Mouse (Mus musculus) midbrain, embryonic 10.5 days (tissue): ENCODE results near the gene Sox1. TPM values are rescaled to one million over a fixed set of nuclear protein-coding genes. Genes with fewer than 3 reads are reported as not detected.
A peak's percentile ranks its signal among the peaks of the same experiment; 100 is the strongest.

ENCODE experiments used
- DNase-seq: peaks from one replicate; pipeline ENCODE4 v3.0.0-alpha.2; 2017; ENCODE audit warnings: low spot score
- H3K27ac ChIP-seq: fragments of 300-500 bp; sonication (generic); replicated peaks from 2 replicates; pipeline ENCODE4 v1.5.1; 2016; ENCODE audit warnings: mild to moderate bottlenecking
- H3K27me3 ChIP-seq: fragments of 300-500 bp; sonication (generic); 2 replicates; pipeline ENCODE4 v1.6.1; 2016; ENCODE audit warnings: low read depth, mild to moderate bottlenecking; ENCODE audit not compliant: poor library complexity, severe bottlenecking
- H3K36me3 ChIP-seq: fragments of 300-500 bp; sonication (generic); 2 replicates; pipeline ENCODE4 v1.6.1; 2016; ENCODE audit warnings: mild to moderate bottlenecking, moderate library complexity
- H3K4me1 ChIP-seq: fragments of 300-500 bp; sonication (generic); 2 replicates; pipeline ENCODE4 v1.6.1; 2016
- H3K4me3 ChIP-seq: fragments of 300-500 bp; sonication (generic); 2 replicates; pipeline ENCODE4 v1.5.1; 2016; ENCODE audit warnings: mild to moderate bottlenecking, moderate library complexity
- H3K9me3 ChIP-seq: fragments of 300-500 bp; sonication (generic); replicated peaks from 2 replicates; pipeline ENCODE4 v1.6.1; 2016; ENCODE audit warnings: mild to moderate bottlenecking
- WGBS: fragments of 180-500 bp; shearing (Covaris S2); methylation state at CpG from one replicate; pipeline ENCODE4 v1.1.7; 2016; 5-methylcytosine and 5-hydroxymethylcytosine counted together
- microRNA-seq: library from miRNA; unstranded; fragments of <30 nt; microRNA quantifications from one replicate; pipeline ENCODE4, GENCODE M21; 2017
- polyA plus RNA-seq: library from polyadenylated mRNA; unstranded; fragments of >200 nt; fragmentation: Nextera tagmentation; extraction: Ambion mirVana; gene quantifications from 2 replicates; pipeline ENCODE4 v1.2.1, GENCODE M21; 2016

Sox1 gene
- polyA plus RNA-seq, 1 experiment from 2014 or later: 3.2 TPM

- peaks cover 78% of the 10 kb centered on the region for H3K27me3 ChIP-seq
- H3K4me1 ChIP-seq: peaks cover 78% of the 10 kb centered on the region
- peak; percentile 78 for DNase-seq
- no peaks in the 10 kb centered on the region for H3K9me3 ChIP-seq
- H3K36me3 ChIP-seq: no peaks in the 10 kb centered on the region
- WGBS: 29% methylated on average over 7 of the region's 7 CpGs
- H3K27ac ChIP-seq: peak overlapping the region; percentile 94
- H3K4me3 ChIP-seq: peak overlapping the region; percentile 59
Observed at GRCm38 (mm10) chr8:12432546-12432945, 37.5 kb downstream of the Sox1 start.

GRCm38 (mm10) chr8:12434771-12435170, 39.7 kb downstream of the Sox1 start:
- H3K4me3 ChIP-seq: no peak overlapping the region
- peak overlapping the region; percentile 94 for H3K27ac ChIP-seq
- WGBS: 71% methylated on average over 3 of the region's 3 CpGs
- peaks cover 56% of the 10 kb centered on the region for H3K27me3 ChIP-seq
- H3K36me3 ChIP-seq: no peaks in the 10 kb centered on the region
- no peak for DNase-seq
- H3K9me3 ChIP-seq: no peaks in the 10 kb centered on the region
- H3K4me1 ChIP-seq: peaks cover 63% of the 10 kb centered on the region

- no peaks in the 10 kb centered on the region for H3K36me3 ChIP-seq
- WGBS: 92% methylated on average over 6 of the region's 6 CpGs
- H3K27me3 ChIP-seq: peaks cover 24% of the 10 kb centered on the region
- H3K4me1 ChIP-seq: peaks cover 34% of the 10 kb centered on the region
- no peak overlapping the region for H3K27ac ChIP-seq
- no peaks in the 10 kb centered on the region for H3K9me3 ChIP-seq
- H3K4me3 ChIP-seq: no peak overlapping the region
- DNase-seq: no peak
Observed at GRCm38 (mm10) chr8:12438021-12438420, 42.9 kb downstream of the Sox1 start.

DNA sequence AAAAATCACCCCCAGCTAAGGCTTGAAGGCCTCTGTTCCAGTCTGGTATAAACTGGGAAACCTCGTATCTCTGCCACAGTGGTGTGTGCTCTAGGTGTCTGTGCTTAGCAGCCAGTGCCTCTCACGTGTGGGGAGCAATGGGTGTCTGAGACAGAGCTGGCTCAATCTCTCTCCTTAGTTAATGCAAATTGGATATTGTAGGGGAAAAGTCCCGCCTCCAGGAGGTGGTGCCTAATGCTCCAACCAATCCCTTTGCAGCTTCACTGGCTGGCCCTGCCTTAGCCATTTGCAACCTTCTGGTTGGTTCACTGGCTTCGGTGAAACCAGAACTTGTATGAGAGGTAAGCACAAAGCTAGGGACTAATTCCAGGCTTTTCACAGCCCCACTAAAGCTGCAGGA, 43.9 kb downstream of the Sox1 start:
- Histone ChIP-seq H3K36me3 (no peaks in the 10 kb centered on the region), H3K27me3 (peaks cover 15% of the 10 kb centered on the region), H3K27ac (peak overlapping the region; percentile 70), H3K9me3 (no peaks in the 10 kb centered on the region), H3K4me1 (peaks cover 24% of the 10 kb centered on the region), H3K4me3 (no peak overlapping the region)
- peak; percentile 49 for DNase-seq
- WGBS: 37% methylated on average over 4 of the region's 4 CpGs

GRCm38 (mm10) chr8:12439846-12440245, 44.8 kb downstream of the Sox1 start:
- Histone ChIP-seq H3K4me3 (no peak overlapping the region), H3K36me3 (no peaks in the 10 kb centered on the region), H3K27ac (peak overlapping the region; percentile 70), H3K27me3 (peaks cover 15% of the 10 kb centered on the region), H3K4me1 (peaks cover 19% of the 10 kb centered on the region), H3K9me3 (no peaks in the 10 kb centered on the region)
- WGBS: 90% methylated on average over 10 of the region's 10 CpGs
- DNase-seq: no peak

- WGBS: 93% methylated on average over 4 of the region's 4 CpGs
- H3K4me1 ChIP-seq: peaks cover 20% of the 10 kb centered on the region
- no peaks in the 10 kb centered on the region for H3K9me3 ChIP-seq
- no peak for DNase-seq
- H3K36me3 ChIP-seq: no peaks in the 10 kb centered on the region
- peaks cover 21% of the 10 kb centered on the region for H3K27me3 ChIP-seq
- no peak overlapping the region for H3K27ac ChIP-seq
- H3K4me3 ChIP-seq: no peak overlapping the region
Observed at GRCm38 (mm10) chr8:12440997-12441396, 45.9 kb downstream of the Sox1 start.

- peaks cover 50% of the 10 kb centered on the region for H3K27me3 ChIP-seq
- 72% methylated on average over 2 of the region's 2 CpGs for WGBS
- H3K4me3 ChIP-seq: no peak overlapping the region
- H3K4me1 ChIP-seq: peaks cover 22% of the 10 kb centered on the region
- no peaks in the 10 kb centered on the region for H3K36me3 ChIP-seq
- no peak for DNase-seq
- H3K9me3 ChIP-seq: no peaks in the 10 kb centered on the region
- no peak overlapping the region for H3K27ac ChIP-seq
Observed at GRCm38 (mm10) chr8:12445258-12445657, 50.2 kb downstream of the Sox1 start.

DNA sequence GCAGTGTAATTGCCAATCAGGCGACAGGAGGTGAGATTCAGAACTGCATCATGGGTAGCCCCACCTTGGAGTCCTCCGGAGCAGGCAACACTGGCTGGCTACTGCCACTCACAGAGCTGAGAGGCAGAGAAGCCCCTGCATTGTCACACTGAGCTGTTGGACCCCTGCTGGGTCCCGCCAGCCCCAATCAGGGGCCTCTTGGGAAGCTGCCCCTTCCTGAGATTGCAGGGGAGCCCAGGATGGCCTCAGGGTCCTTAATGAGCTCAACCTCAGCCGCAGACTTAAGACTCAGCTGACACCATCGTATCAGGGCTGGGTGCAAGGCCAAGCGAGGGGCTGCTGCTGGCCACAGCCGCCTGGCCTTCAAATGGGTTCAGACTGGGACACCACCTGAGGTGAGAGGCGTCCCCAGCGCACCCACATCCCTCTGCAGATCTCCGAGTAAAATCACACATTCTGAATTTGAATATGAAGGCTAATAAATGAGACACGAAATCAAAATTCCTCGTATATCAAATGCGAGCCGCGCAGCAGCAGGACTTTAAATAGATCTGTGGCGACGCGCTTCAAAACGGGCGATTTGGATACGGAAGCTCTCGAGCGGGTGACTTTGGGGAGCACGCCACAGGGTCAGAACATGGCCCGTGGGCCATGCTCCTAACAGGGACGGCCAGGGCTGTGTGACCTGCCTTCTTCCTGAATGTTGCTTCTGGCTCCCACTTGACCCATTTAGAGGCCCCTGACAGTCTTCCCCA, 51.0 kb downstream of the Sox1 start:
- Histone ChIP-seq H3K36me3 (no peaks in the 10 kb centered on the region), H3K9me3 (no peaks in the 10 kb centered on the region), H3K4me1 (peaks cover 22% of the 10 kb centered on the region), H3K4me3 (peak overlapping the region; percentile 38), H3K27ac (peak overlapping the region; percentile 70), H3K27me3 (peaks cover 50% of the 10 kb centered on the region)
- DNase-seq: peak; percentile 39
- 2% methylated on average over 26 of the region's 26 CpGs for WGBS

Small RNA genes lying within 50 kb of the gene (microRNA-seq; reads per million reads assigned to microRNA genes)
- not detected for gene Gm25239

Other genes with a start within 250 kb of the Sox1 start
- gene A230072I06Rik, start 116.5 kb upstream of the Sox1 start, polyA plus RNA-seq: not detected in 2 replicates
- not detected in 2 replicates for gene Spaca7, start 177.7 kb downstream of the Sox1 start, polyA plus RNA-seq